Mouse (Mus musculus): ENCODE results near the gene Sms. TPM values are rescaled to one million over a fixed set of nuclear protein-coding genes. Genes with fewer than 3 reads are reported as not detected.

The Sms gene
- 85.9 TPM for polyA plus RNA-seq (2017; shearing (Covaris generic))

DNA sequence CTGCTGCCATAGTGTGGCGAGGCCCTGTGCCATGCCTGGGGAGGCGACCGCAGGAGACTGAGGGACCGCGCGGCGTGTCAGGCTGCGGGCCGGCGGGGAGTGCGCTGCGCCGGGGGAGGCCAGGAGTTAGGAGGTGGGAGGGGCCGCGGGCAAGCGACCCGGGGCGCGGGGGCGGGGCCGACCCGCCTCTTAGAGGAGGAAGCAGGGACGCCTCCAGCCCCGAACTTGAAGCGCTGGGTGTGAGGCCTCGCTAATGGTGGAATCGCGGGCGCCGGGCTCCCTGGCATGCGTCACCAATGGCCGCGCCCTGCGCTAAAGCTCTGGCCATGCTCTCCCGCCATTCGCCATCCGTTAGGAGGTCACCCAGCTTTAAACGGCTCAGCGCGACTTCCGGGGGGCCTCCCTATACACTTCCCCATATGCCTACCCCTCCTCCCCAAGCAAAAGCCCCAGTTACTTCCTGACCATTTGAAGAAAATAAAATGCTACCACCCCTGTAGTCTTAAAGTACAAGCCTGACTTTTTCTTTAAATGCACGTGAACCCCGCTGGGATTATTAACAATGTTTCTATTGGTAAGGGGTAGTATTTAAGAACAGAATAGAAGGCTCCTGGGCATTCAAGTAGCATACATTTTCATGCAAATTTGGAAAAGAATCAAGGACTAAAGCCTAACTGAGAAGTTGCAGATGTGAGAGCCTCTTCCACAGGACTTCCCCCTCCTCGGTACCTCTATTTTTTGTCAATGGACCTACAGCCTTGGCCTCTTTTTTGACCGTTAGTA is at the start of gene Sms:
Sms (minus strand) TSS at position 344 of the 783 bp plus-strand sequence.

DNA sequence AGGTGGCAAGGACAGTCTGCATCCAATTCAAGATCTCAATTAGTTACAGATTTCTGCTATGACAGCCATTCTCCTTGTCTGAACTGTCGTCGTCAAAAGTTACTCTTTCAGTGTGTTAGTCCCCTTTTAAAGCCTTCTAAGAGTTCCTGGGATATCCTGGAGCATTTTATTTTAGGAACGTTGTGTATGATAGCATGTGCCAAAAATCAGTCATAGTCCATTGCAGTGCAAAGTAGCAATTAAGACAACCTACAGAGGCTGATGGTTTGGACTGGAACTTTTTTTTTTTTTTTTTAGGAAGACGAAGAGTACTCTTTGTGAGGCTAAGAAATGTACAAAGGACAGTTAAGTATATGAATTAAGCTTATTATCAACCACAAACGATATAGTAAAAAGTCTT is 76.9 kb downstream of the Sms start, which contains the start of gene Phex:
Phex (minus strand) TSS at position 101 of the 400 bp plus-strand sequence.

Other genes starting within 250 kb of the Sms start
- not detected for gene Phex, start 77.0 kb downstream of the Sms start, polyA plus RNA-seq (2017; shearing (Covaris generic))
- gene Yy2, start 76.7 kb upstream of the Sms start, polyA plus RNA-seq (2017; shearing (Covaris generic)), result 2.7 TPM
- 16.5 TPM for gene Mbtps2, start 106.4 kb upstream of the Sms start, polyA plus RNA-seq (2017; shearing (Covaris generic))
- gene Smpx, start 206.6 kb upstream of the Sms start, polyA plus RNA-seq (2017; shearing (Covaris generic)), result not detected

All from effector memory CD4-positive, alpha-beta T cell, adult 5 months (primary cell).